Mouse (Mus musculus): Measurements from ENCODE around the gene Parva.

DNA sequence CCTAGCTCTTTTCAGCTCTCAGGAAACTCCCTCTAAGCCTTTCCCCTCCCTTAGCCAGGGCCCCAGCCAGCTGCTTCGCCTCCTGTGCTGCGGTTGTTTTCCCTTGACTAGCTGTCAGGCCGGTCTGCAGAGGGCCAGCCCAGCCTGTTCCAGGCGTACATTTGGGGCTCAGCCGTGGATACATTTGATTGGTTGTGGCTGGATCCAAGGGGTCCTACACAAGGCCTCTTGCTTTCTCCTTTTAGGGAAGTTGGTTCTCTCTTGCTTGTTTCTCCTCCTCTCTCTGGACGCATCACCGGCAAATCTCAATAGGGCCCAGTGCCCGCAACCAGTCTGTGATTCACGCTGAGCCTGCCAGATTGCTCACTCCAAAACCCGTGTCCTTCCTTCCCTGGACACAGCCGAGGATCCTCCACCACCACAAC lies 40.4 kb downstream of the Parva start:
- TF ChIP-seq CTCF (IDR thresholded peaks at IDR 0.05; ENCODE audit: insufficient read depth, low read length) (no peak), POLR2A (IDR thresholded peaks at IDR 0.05; ENCODE audit: borderline replicate concordance, extremely low read depth, low read depth, low read length) (no peak)

Data from lung, adult 2 months (tissue).